Mouse (Mus musculus) layer of hippocampus, postnatal 14 days (tissue): Measurements from ENCODE around the gene Clta. TPM values are rescaled to one million over a fixed set of nuclear protein-coding genes. Genes with fewer than 3 reads are reported as not detected.

Experiments
- DNase-seq, 2 experiments: peaks; one replicate each; pipeline ENCODE4 v3.0.0; 2021 to 2022; ENCODE audit warnings: low spot score in 2 of 2, mixed read lengths in 1 of 2
- long read RNA-seq, 2 experiments: library from polyadenylated mRNA; stranded (forward); transcript quantifications; one replicate each; pipeline ENCODE4 v2.0.0; 2021
- total RNA-seq, 2 experiments: library from RNA; stranded (reverse); gene quantifications; 2 replicates each; pipeline ENCODE4 v1.2.3; 2021

The Clta gene
- total RNA-seq = 100 to 1,000 TPM; 289 to 299 TPM
- long read RNA-seq, experiment 1, transcript Clta-204 (6 exons, 1,099 nt) = minor isoform, 18 of 141 reads
- long read RNA-seq, experiment 1, transcript Clta-206 (5 exons, 1,079 nt) = minor isoform, 18 of 141 reads
- long read RNA-seq, experiment 1, transcript Clta-205 (7 exons, 1,135 nt) = major isoform, 92 of 141 reads
- long read RNA-seq, experiment 1, partial matches to known transcripts = 4 of 141 reads
- long read RNA-seq, experiment 1, other reads (novel, unspliced or antisense) = 5 of 141 reads
- long read RNA-seq, experiment 2, transcript Clta-203 (6 exons, 1,121 nt) = minor isoform, 12 of 218 reads
- long read RNA-seq, experiment 2, transcript Clta-205 (7 exons, 1,135 nt) = major isoform, 107 of 218 reads
- long read RNA-seq, experiment 2, transcript Clta-204 (6 exons, 1,099 nt) = minor isoform, 34 of 218 reads
- long read RNA-seq, experiment 2, transcript Clta-206 (5 exons, 1,079 nt) = minor isoform, 32 of 218 reads
- long read RNA-seq, experiment 2, partial matches to known transcripts = 6 of 218 reads
- long read RNA-seq, experiment 2, other reads (novel, unspliced or antisense) = 24 of 218 reads

- DNase-seq = no peak
Measured at GRCm38 (mm10) chr4:44004126-44004525, at the start of gene Clta. TSS of gene Clta (plus strand) at chr4:44004452.

GRCm38 (mm10) chr4:43957292-43957845, 46.9 kb upstream of the Clta start, which contains the start of gene Glipr2:
TSS of gene Glipr2 (plus strand) at chr4:43957401.
- DNase-seq = peak; percentile 62 to 68

- peak; percentile 20 to 21 for DNase-seq
Measured at GRCm38 (mm10) chr4:43957846-43958461, 46.3 kb upstream of the Clta start.

GRCm38 (mm10) chr4:43959523-43960179, 44.6 kb upstream of the Clta start:
- DNase-seq = no peak

- DNase-seq = no peak
Measured at GRCm38 (mm10) chr4:43960207-43960606, 44.0 kb upstream of the Clta start.

- DNase-seq = no peak
Measured at GRCm38 (mm10) chr4:43964326-43964833, 39.9 kb upstream of the Clta start.

GRCm38 (mm10) chr4:43964951-43965684, 39.1 kb upstream of the Clta start:
- DNase-seq = no peak

GRCm38 (mm10) chr4:43965856-43966535, 38.3 kb upstream of the Clta start:
- DNase-seq = no peak

GRCm38 (mm10) chr4:43968650-43969049, 35.6 kb upstream of the Clta start:
- DNase-seq = no peak

GRCm38 (mm10) chr4:43969373-43969772, 34.9 kb upstream of the Clta start:
- DNase-seq = no peak

- DNase-seq = no peak
Measured at GRCm38 (mm10) chr4:43970393-43971330, 33.6 kb upstream of the Clta start.

GRCm38 (mm10) chr4:43971541-43972136, 32.6 kb upstream of the Clta start:
- DNase-seq = no peak

GRCm38 (mm10) chr4:43972137-43972591, 32.1 kb upstream of the Clta start:
- no peak for DNase-seq

- DNase-seq = peak; percentile 57 to 72
Measured at GRCm38 (mm10) chr4:43973526-43973981, 30.7 kb upstream of the Clta start.

GRCm38 (mm10) chr4:43974914-43975616, 29.2 kb upstream of the Clta start:
- DNase-seq = no peak

- no peak for DNase-seq
Measured at GRCm38 (mm10) chr4:43976223-43976740, 28.0 kb upstream of the Clta start.
